Mouse (Mus musculus) embryonic facial prominence, embryonic 11.5 days (tissue): Measurements from ENCODE around the gene Mxra7. TPM values are rescaled to one million over a fixed set of nuclear protein-coding genes. Genes with fewer than 3 reads are reported as not detected.
A peak's percentile ranks its signal among the peaks of the same experiment; 100 is the strongest.

Experiments
- ATAC-seq: fragments of 200-750 bp; cut with Nextera tagmentation; replicated peaks from 2 replicates; pipeline ENCODE4 v1.8.0; 2017; ENCODE audit warnings: low read depth; ENCODE audit not compliant: insufficient number of reproducible peaks, low FRiP score, low TSS enrichment
- DNase-seq: peaks from one replicate; pipeline ENCODE4 v3.0.0-alpha.2; 2015; ENCODE audit warnings: low spot score
- H3K27ac ChIP-seq: fragments of 300-500 bp; sonication (generic); replicated peaks from 2 replicates; pipeline ENCODE4 v1.5.1; 2014; ENCODE audit warnings: mild to moderate bottlenecking, low read depth, low read length, control low read depth
- H3K27me3 ChIP-seq: fragments of 300-500 bp; sonication (generic); 2 replicates; pipeline ENCODE4 v1.6.1; 2014; ENCODE audit warnings: mild to moderate bottlenecking, low read length, moderate library complexity, mixed read lengths; ENCODE audit not compliant: control insufficient read depth, insufficient read depth
- H3K36me3 ChIP-seq: fragments of 300-500 bp; sonication (generic); replicated peaks from 2 replicates; pipeline ENCODE4 v1.6.1; 2014; ENCODE audit warnings: low read depth, mild to moderate bottlenecking, low read length, moderate library complexity, mixed read lengths; ENCODE audit not compliant: control insufficient read depth, insufficient read depth
- H3K4me1 ChIP-seq: fragments of 300-500 bp; sonication (generic); 2 replicates; pipeline ENCODE4 v1.6.1; 2014; ENCODE audit warnings: low read length, mixed read lengths; ENCODE audit not compliant: control insufficient read depth, insufficient read depth
- H3K4me2 ChIP-seq: fragments of 300-500 bp; sonication (generic); 2 replicates; pipeline ENCODE4 v1.6.1; 2014; ENCODE audit warnings: low read depth, mild to moderate bottlenecking, control low read depth, low read length, moderate library complexity
- H3K4me3 ChIP-seq: fragments of 300-500 bp; sonication (generic); 2 replicates; pipeline ENCODE4 v1.5.1; 2014; ENCODE audit warnings: low read depth, low read length, control low read depth
- H3K9ac ChIP-seq: fragments of 300-500 bp; sonication (generic); replicated peaks from 2 replicates; pipeline ENCODE4 v1.6.1; 2014; ENCODE audit warnings: mild to moderate bottlenecking, control low read depth, low read length
- H3K9me3 ChIP-seq: fragments of 300-500 bp; sonication (generic); replicated peaks from 2 replicates; pipeline ENCODE4 v1.6.1; 2016; ENCODE audit warnings: mild to moderate bottlenecking, low read length, inconsistent platforms, mixed read lengths; ENCODE audit not compliant: control insufficient read depth
- WGBS: fragments of 180-500 bp; shearing (Covaris S2); extraction: QIAGEN DNeasy Blood & Tissue Kit; methylation state at CpG from one replicate; pipeline ENCODE4 v1.1.7; 2014; 5-methylcytosine and 5-hydroxymethylcytosine counted together
- polyA plus RNA-seq: library from polyadenylated mRNA; unstranded; fragments of >200 nt; fragmentation: Nextera tagmentation; extraction: Ambion mirVana; gene quantifications from 2 replicates; pipeline ENCODE4 v1.2.1, GENCODE M21; 2014

Gene Mxra7
- polyA plus RNA-seq, 1 experiment from 2014 or later: 18.1 TPM

- Histone ChIP-seq H3K9me3 (no peaks in the 10 kb centered on the region), H3K9ac (peak overlapping the region; percentile 89), H3K27ac (peak overlapping the region; percentile 96), H3K4me2 (peak overlapping the region; percentile 84), H3K27me3 (no peaks in the 10 kb centered on the region), H3K4me3 (peak overlapping the region; percentile 83), H3K36me3 (no peaks in the 10 kb centered on the region; the same call in 1 of the 2 replicates), H3K4me1 (no peaks in the 10 kb centered on the region; the same call in none of the 2 replicates)
- DNase-seq (peak; percentile 70), ATAC-seq (peak; percentile 49)
- WGBS: under 1% methylated on average over 71 of the region's 73 CpGs
Observed at GRCm38 (mm10) chr11:116842531-116843260, 14.8 kb upstream of the Mxra7 start.

- Histone ChIP-seq H3K9ac (no peak overlapping the region), H3K4me3 (no peak overlapping the region), H3K27ac (no peak overlapping the region), H3K4me2 (0 out of 2 replicates have a peak overlapping the region, but pooled peaks have one; percentile 10), H3K9me3 (no peaks in the 10 kb centered on the region), H3K27me3 (no peaks in the 10 kb centered on the region), H3K36me3 (peaks cover 11% of the 10 kb centered on the region), H3K4me1 (no peaks in the 10 kb centered on the region; the same call in none of the 2 replicates)
- ATAC-seq (no peak), DNase-seq (no peak)
- WGBS: 87% methylated on average over 4 of the region's 4 CpGs
Observed at GRCm38 (mm10) chr11:116840748-116841147, 12.9 kb upstream of the Mxra7 start.

- H3K9me3 ChIP-seq: no peaks in the 10 kb centered on the region
- no peak overlapping the region for H3K4me3 ChIP-seq
- H3K27ac ChIP-seq: no peak overlapping the region
- 76% methylated on average over 7 of the region's 7 CpGs for WGBS
- ATAC-seq (no peak), DNase-seq (no peak)
- H3K36me3 ChIP-seq: peaks cover 11% of the 10 kb centered on the region
- no peak overlapping the region for H3K9ac ChIP-seq
- H3K4me1 ChIP-seq: no peaks in the 10 kb centered on the region; the same call in none of the 2 replicates
- no peaks in the 10 kb centered on the region for H3K27me3 ChIP-seq
- no peak overlapping the region for H3K4me2 ChIP-seq
Observed at GRCm38 (mm10) chr11:116839601-116840000, 11.8 kb upstream of the Mxra7 start.

GRCm38 (mm10) chr11:116838936-116839335 is 11.1 kb upstream of the Mxra7 start:
- ATAC-seq (no peak), DNase-seq (no peak)
- H3K4me1 ChIP-seq: no peaks in the 10 kb centered on the region; the same call in 1 of the 2 replicates
- H3K27me3 ChIP-seq: no peaks in the 10 kb centered on the region
- H3K9ac ChIP-seq: no peak overlapping the region
- peaks cover 14% of the 10 kb centered on the region for H3K36me3 ChIP-seq
- H3K9me3 ChIP-seq: no peaks in the 10 kb centered on the region
- no peak overlapping the region for H3K4me2 ChIP-seq
- WGBS: 87% methylated on average over 14 of the region's 14 CpGs
- H3K4me3 ChIP-seq: no peak overlapping the region
- no peak overlapping the region for H3K27ac ChIP-seq

GRCm38 (mm10) chr11:116837441-116837840 is 9.6 kb upstream of the Mxra7 start:
- no peaks in the 10 kb centered on the region; the same call in 1 of the 2 replicates for H3K4me1 ChIP-seq
- H3K9me3 ChIP-seq: no peaks in the 10 kb centered on the region
- H3K27ac ChIP-seq: no peak overlapping the region
- no peak overlapping the region for H3K4me2 ChIP-seq
- no peak for ATAC-seq
- H3K9ac ChIP-seq: no peak overlapping the region
- no peak for DNase-seq
- H3K36me3 ChIP-seq: peaks cover 14% of the 10 kb centered on the region
- H3K27me3 ChIP-seq: no peaks in the 10 kb centered on the region
- WGBS: 94% methylated on average over 10 of the region's 10 CpGs
- no peak overlapping the region for H3K4me3 ChIP-seq

- DNase-seq (no peak), ATAC-seq (no peak)
- no peak overlapping the region for H3K4me3 ChIP-seq
- WGBS: 93% methylated on average over 4 of the region's 4 CpGs
- H3K9ac ChIP-seq: no peak overlapping the region
- no peaks in the 10 kb centered on the region; the same call in 1 of the 2 replicates for H3K4me1 ChIP-seq
- H3K27me3 ChIP-seq: no peaks in the 10 kb centered on the region
- no peaks in the 10 kb centered on the region for H3K9me3 ChIP-seq
- H3K36me3 ChIP-seq: peaks cover 14% of the 10 kb centered on the region
- H3K4me2 ChIP-seq: no peak overlapping the region
- H3K27ac ChIP-seq: no peak overlapping the region
Observed at GRCm38 (mm10) chr11:116836283-116836682, 8.4 kb upstream of the Mxra7 start.

GRCm38 (mm10) chr11:116834954-116835353 is 7.1 kb upstream of the Mxra7 start:
- no peaks in the 10 kb centered on the region for H3K9me3 ChIP-seq
- no peak overlapping the region for H3K4me2 ChIP-seq
- no peak overlapping the region for H3K9ac ChIP-seq
- ATAC-seq: no peak
- H3K27ac ChIP-seq: no peak overlapping the region
- WGBS: 96% methylated on average over 1 of the region's 1 CpGs
- H3K4me3 ChIP-seq: no peak overlapping the region
- no peaks in the 10 kb centered on the region for H3K4me1 ChIP-seq
- no peak for DNase-seq
- no peaks in the 10 kb centered on the region for H3K27me3 ChIP-seq
- peaks cover 14% of the 10 kb centered on the region for H3K36me3 ChIP-seq

GRCm38 (mm10) chr11:116832172-116832685 is 4.4 kb upstream of the Mxra7 start:
- Histone ChIP-seq H3K4me1 (peaks cover 3% of the 10 kb centered on the region; the same call in 1 of the 2 replicates), H3K4me2 (no peak overlapping the region), H3K4me3 (no peak overlapping the region), H3K9me3 (no peaks in the 10 kb centered on the region), H3K36me3 (peaks cover 11% of the 10 kb centered on the region), H3K27me3 (no peaks in the 10 kb centered on the region), H3K27ac (no peak overlapping the region), H3K9ac (no peak overlapping the region)
- WGBS: 23% methylated on average over 4 of the region's 4 CpGs
- ATAC-seq: no peak
- DNase-seq: peak; percentile 71
